Mouse (Mus musculus) B cell, adult 2 months (primary cell): ENCODE data around the gene Spata1.

Source experiments
- DNase-seq, 2 experiments: peaks; one replicate each; pipeline ENCODE4 v3.0.0; 2022

Gene Spata1

DNA sequence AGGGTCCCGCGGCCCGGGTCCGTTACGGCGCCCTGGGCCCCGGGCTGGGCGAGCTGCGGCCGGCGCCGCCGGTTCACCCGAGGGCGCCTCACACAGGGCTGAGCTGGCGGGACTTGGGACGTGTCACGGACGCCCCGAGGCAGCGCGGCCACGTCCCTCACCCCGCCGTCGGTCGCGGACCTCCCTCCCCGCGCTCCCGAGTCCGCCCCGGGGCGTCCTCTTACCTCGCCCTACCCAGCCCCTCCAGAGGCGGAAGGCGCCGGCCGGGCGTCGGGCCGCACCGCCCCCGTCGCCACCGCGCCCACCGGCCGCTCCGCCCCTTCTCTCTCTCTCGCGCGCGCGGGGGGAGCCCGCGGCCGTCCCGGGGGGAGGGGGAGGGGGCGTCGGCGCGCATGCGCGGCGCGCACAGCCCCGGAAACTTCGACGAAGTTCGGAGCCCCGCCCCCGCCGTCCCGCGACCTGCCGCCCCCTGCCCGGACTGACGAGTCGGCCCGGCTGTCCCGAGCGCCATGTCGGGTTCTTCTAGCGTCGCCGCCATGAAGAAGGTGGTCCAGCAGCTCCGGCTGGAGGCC, at the start of gene Spata1, which contains the start of gene Gng5:
Gene Spata1, minus strand, starts transcription at position 323 of the 572 bp plus-strand sequence.
Gene Gng5, plus strand, starts transcription at position 377 of the 572 bp plus-strand sequence.
- DNase-seq = peak; percentile 89 to 90

DNA sequence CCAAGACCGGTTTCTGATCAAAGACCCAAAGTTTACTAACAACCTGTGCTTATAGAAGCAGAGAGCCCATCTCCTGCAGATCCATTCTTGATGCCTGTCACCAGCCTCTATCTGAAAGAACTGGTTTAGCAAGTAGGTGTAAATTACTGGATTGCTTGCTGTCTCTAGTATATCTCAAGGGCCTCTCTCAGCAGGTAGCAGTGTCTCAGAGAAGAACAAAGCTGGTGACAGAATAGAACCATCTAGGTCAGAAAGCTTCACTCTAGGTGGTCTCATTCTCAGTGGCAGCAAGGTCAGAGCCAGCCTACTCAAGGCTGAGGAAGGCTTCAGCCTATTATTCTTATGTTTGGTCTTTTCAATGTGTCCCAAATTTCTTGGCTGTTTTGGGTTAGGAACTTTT, 44.1 kb upstream of the Spata1 start:
- no peak for DNase-seq

DNA sequence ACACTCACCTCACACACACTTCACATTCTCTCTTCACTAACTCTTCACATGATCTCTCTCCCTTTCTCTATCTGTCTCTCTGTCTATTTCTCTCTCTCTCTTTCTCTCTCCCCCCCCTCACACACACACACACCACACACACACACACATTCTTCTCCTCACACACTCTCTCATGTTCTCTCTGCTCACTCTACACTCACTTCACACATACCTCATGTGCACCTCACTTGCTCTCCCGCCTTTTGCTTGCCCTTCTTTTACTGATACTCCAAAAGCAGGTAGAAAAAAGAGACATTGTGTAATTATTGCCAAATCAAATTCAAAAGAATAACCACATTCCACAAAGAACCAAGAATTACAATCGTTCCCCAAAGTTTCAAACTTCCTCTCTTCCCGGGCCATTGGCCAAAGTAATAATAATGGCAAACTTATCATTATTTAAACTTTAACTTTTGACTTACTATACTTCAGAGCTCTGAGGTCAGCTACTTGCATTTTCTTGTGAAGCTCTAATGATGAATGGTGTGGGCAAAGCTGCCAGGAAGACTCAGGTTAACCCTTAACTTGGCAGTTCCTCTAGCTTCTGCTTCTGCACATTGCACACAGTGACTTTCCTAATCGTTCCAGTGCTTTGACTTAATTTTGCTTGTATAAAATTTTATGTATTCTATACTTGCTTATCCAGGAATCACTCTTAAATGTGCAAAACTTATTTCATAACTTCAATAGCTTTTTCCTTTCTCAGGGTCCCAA, 41.1 kb upstream of the Spata1 start:
- DNase-seq = no peak

DNA sequence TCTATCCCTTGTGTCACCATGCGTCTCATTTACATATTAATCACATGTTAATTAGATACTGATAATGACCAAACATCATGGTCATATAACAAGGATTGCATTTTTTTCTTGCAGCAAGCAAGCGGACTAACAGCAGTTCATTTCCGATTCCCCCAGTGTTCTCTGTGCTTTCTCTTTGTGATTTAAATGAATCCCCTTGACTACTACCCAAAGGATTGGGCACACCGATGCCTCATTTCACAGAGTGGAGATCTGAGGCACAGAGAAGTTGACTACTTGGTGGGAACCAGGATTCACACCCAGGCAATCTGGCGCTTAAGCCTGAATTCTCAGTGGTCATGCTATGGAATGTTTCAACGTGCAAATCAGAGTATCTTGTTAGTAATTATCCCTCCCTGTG, 35.4 kb upstream of the Spata1 start:
- no peak for DNase-seq

- DNase-seq = no peak
These were observed 28.8 kb upstream of the Spata1 start for GRCm38 (mm10) chr3:146528335-146528734.

DNA sequence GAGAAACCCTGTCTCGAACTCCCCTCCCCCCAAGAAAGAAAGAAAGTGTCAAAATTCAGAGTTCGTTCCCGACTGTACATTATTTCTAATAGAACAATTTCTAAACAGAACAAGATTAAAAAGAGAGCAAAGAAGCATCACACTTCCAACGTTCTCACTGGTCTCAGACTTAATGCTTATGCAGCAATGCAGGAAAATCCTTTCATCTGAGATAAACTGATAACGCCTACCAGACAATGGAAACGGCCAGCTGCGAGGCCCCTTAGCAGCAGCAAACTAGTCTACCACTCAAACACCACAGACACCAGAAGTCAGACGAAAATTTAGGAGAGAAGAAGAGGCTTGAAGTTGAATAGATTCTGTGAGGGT, 22.1 kb upstream of the Spata1 start:
- DNase-seq = no peak

GRCm38 (mm10) chr3:146520798-146521651, 21.5 kb upstream of the Spata1 start, which contains the start of gene Rpf1:
Rpf1 (minus strand) TSS chr3:146521429.
- peak; percentile 89 to 91 for DNase-seq

GRCm38 (mm10) chr3:146520226-146520797, 20.8 kb upstream of the Spata1 start:
- DNase-seq = no peak

- no peak for DNase-seq
These were observed 7.2 kb upstream of the Spata1 start for GRCm38 (mm10) chr3:146506711-146507110.

- no peak for DNase-seq
These were observed 2.1 kb upstream of the Spata1 start for GRCm38 (mm10) chr3:146501601-146502123.

DNA sequence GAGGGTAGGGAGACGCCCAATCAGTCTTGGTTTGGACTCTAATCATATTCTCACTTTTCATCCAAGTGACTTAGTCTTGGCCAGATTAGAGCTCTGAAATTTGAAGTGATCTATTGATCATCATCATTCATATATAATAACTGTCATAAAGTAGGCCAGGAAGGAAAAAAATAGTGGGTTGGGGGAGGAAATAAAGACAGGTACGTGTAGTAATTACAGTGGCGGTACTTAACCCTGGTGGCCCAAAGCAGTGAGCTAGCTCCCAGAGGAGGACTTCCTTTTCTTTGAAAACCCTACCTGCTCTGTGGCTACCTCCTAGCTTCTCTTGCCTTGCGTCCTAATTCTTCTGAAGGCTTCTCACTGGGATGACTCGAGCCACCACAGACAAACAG, 1.3 kb upstream of the Spata1 start:
- no peak for DNase-seq

GRCm38 (mm10) chr3:146500003-146500809, 653 bp upstream of the Spata1 start:
- DNase-seq = peak in 1 of 2 experiments; percentile 66

DNA sequence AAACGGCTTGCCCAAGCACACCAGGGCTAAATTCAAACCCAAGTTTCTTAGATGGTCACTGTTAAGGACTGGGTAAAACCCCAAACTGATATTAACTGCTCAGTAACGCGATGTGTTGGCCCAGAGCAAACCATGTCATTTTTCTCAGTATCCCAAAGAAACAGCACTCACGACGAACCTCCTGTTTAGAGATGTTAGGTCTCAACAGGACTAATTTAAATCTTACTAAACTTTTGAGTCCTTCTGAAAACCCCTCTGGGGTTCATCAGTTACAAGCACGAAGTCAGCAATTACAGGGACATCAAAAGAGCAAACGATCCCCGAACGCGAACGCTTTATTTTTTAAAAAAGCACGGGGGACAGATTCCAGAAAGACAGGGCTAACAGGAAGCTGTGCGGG, 564 bp downstream of the Spata1 start:
- DNase-seq = no peak

GRCm38 (mm10) chr3:146494941-146495340, 4.6 kb downstream of the Spata1 start:
- no peak for DNase-seq

DNA sequence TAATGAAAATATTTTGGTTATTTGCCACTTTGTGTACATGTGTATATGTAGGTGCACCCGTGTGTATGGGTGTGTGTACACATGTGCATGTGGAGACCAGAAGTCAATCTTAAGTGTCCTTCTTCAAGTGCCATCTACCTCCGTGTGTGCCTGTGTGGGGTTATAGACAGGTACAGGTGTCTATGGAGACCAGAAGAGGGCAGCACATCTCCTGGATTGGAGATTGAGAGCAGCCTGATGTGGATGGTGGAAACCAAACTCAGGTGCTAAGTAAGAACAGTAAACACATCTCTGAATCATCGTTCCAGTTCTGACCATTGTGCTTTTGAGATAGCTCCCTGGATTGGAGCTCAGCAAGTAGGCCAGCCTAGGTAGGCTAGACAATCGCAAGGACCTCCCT, 13.1 kb downstream of the Spata1 start:
- DNase-seq = no peak

- no peak for DNase-seq
These were observed 17.5 kb downstream of the Spata1 start for GRCm38 (mm10) chr3:146482044-146482443.

DNA sequence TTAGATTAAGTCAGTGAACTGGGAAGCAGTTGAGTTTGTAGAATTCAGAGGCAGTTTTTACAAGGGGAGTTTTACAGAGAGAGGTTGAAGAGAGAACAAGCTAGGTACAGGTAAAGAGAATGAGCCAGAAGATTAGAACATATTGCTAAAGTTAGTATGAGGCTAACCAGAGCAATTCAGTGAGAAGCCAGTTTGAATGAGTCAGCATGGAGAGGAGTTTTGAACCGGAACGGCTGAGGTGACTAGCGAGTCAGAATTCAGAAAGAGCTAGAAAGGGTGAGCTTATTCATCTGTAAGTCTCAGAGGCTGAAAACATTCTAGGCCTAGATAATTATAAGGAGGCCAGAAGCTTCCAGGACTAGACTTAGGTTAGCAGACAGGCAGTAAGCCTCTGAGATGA, 25.1 kb downstream of the Spata1 start:
- no peak for DNase-seq

GRCm38 (mm10) chr3:146473741-146474140, 25.8 kb downstream of the Spata1 start:
- DNase-seq = no peak

GRCm38 (mm10) chr3:146472657-146473056, 26.9 kb downstream of the Spata1 start:
- DNase-seq = no peak

DNA sequence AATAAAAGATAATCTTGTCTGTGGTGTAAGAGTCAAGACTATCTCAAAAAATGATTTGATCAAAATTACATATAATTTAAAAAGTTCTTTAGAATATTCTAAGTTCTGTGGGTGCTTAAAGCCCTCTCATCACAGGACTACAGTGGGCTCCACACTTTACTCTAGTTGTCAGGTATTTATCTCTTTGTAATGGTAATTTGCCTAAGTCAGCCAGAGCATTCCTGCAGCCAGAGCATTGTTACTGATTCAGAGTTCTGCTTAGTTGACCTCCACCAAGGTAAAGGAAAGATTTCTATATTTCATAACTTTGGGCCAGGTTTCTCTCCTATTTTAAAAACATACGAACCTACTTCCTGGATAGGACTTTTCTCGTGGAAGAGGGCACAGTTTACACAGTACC, 30.3 kb downstream of the Spata1 start:
- no peak for DNase-seq

GRCm38 (mm10) chr3:146462939-146463338, 36.6 kb downstream of the Spata1 start:
- no peak for DNase-seq

DNA sequence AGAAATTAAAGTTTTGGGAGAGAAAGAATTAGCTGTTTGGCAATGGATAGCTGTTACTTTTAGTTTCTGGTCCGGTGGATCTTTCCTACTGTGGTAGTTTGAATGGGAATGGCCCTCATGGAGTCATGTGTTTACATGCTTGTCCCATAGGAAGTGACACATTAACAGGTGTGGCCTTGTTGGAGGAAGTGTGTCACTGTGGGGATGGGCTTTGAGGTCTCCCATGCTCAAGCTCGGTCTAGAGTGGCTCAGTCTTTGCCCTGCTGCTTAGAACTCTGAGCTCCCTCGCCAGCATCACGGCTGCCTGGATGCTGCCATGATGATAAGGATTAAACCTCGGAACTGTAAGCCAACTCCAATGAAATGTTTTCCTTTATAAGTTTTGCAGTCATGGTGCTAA, 48.2 kb downstream of the Spata1 start:
- no peak for DNase-seq
